ENCODE assay signal across 14 mouse cellular contexts in the genomic region with DNA sequence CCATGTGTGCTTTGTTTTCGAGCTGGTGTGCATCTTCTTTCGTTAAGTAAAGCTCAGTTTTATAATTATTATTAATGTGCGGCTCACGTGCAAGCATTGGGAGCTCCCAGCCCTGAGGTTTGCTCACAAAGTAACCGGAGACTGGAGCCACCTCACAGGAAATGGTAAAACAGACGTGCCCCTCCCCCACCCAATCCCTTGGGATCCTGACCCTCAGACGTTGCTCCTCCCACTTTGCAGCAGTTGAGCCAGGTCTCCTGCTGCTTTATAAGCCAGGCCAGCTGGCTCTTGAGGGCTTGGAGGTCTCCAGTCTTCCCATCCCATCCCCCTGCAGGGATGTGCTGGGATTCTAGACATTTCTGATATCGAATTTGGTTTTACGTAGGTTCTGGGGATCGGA.
DNase-seq lines count a peak whose midpoint lies in the region; ATAC-seq and TF ChIP-seq lines count a peak whose summit lies in the region.
"Had no signal": no experiment of that assay in that cellular context is flagged by ENCODE, and none has a peak within 500 bp of the region (broad histone marks: within the 10 kb centered on the region; RNA-seq: fewer than 3 reads in every experiment).

No protein-coding gene starts in this region.

- peaks cover 44% of the 10 kb centered on the region for H3K4me1 ChIP-seq in limb, embryonic 14.5 days (ENCODE audit: control insufficient read depth, insufficient read depth, low read length)
- no peaks in the 10 kb centered on the region for H3K4me1 ChIP-seq in heart, embryonic 12.5 days (replicated peaks)
- H3K4me1 ChIP-seq: liver, embryonic 15.5 days had no signal

- no peak overlapping the region for H3K9ac ChIP-seq in limb, embryonic 14.5 days (ENCODE audit: low read depth, low read length, severe bottlenecking)
- no peak overlapping the region for H3K9ac ChIP-seq in heart, embryonic 12.5 days
- H3K9ac ChIP-seq: liver, embryonic 15.5 days had no signal

- no peaks in the 10 kb centered on the region for H3K9me3 ChIP-seq in limb, embryonic 14.5 days (ENCODE audit: control insufficient read depth, low read length)
- H3K9me3 ChIP-seq in heart, embryonic 12.5 days (replicated peaks), result no peaks in the 10 kb centered on the region
- H3K9me3 ChIP-seq: liver, embryonic 15.5 days had no signal

- no peaks in the 10 kb centered on the region for H3K36me3 ChIP-seq in limb, embryonic 14.5 days (ENCODE audit: control insufficient read depth, insufficient read depth, low read length)
- H3K36me3 ChIP-seq in heart, embryonic 12.5 days, result no peaks in the 10 kb centered on the region
- H3K36me3 ChIP-seq: liver, embryonic 15.5 days had no signal

- DNase-seq in kidney, postnatal 25 days, result peak; percentile 29 to 33
- DNase-seq in kidney, adult 11 months, result no peak
- DNase-seq in R1 (ENCODE audit: low read depth, low spot score), result peak; percentile 90
- DNase-seq in embryo, embryonic 11.5 days (ENCODE audit: low read depth, low spot score), result peak; percentile 38
- peak; percentile 34 for DNase-seq in limb, embryonic 14.5 days (ENCODE audit: low spot score)
- no peak for DNase-seq in gastrocnemius, postnatal 14 days
- DNase-seq in cerebellum, adult 9-11 months, result no peak
- DNase-seq: cerebellum, adult 11 months had no signal

- intact Hi-C loops in gastrocnemius, postnatal 14 days (cut with DNase I; ENCODE audit: low total_unique reads), result loop anchor here (5.0 kb wide), 1 partner anchor 1248 kb away; no protein-coding TSS in a partner anchor

- no peak for TF ChIP-seq POLR2A in limb, embryonic 14.5 days (IDR thresholded peaks at IDR 0.05; ENCODE audit: borderline replicate concordance, extremely low read depth, insufficient read depth, insufficient read length)

- H3K27me3 ChIP-seq in limb, embryonic 14.5 days (ENCODE audit: control insufficient read depth, insufficient read depth, low read length), result no peaks in the 10 kb centered on the region
- no peaks in the 10 kb centered on the region; the same call in none of the 2 replicates for H3K27me3 ChIP-seq in heart, embryonic 12.5 days (replicated peaks)
- H3K27me3 ChIP-seq: CH12.LX; liver, embryonic 15.5 days had no signal

- ATAC-seq in limb, embryonic 14.5 days (ENCODE audit: low FRiP score, low read depth), result no peak
- no peak for ATAC-seq in heart, embryonic 12.5 days (ENCODE audit: insufficient number of reproducible peaks, low FRiP score)
- ATAC-seq: intestine, postnatal 0 days had no signal

- H3K27ac ChIP-seq in limb, embryonic 14.5 days (replicated peaks; ENCODE audit: low read depth, low read length), result no peak overlapping the region; the same call in 1 of the 2 replicates
- H3K27ac ChIP-seq in heart, embryonic 12.5 days (ENCODE audit: poor library complexity, severe bottlenecking), result no peak overlapping the region
- H3K27ac ChIP-seq: liver, embryonic 15.5 days; macrophage had no signal

- WGBS in limb, embryonic 14.5 days, result 26% methylated on average over 10 of the region's 10 CpGs
- WGBS in heart, embryonic 12.5 days, result 48% methylated on average over 10 of the region's 10 CpGs

- H3K4me2 ChIP-seq in limb, embryonic 14.5 days (replicated peaks; ENCODE audit: low read depth, low read length, severe bottlenecking), result no peak overlapping the region
- H3K4me2 ChIP-seq in heart, embryonic 12.5 days, result no peak overlapping the region
- H3K4me2 ChIP-seq: liver, embryonic 15.5 days had no signal

- no peak overlapping the region for H3K4me3 ChIP-seq in limb, embryonic 14.5 days (replicated peaks; ENCODE audit: low read length)
- H3K4me3 ChIP-seq in heart, embryonic 12.5 days, result no peak overlapping the region
- H3K4me3 ChIP-seq: liver, embryonic 15.5 days; myocyte had no signal

Comparison
In these comparisons a context has a peak if more than half of its experiments do, and no peak if none do; other contexts are left out.
1. DNase-seq: peak in kidney, postnatal 25 days (2 of 2), R1 (single experiment), embryo, embryonic 11.5 days (single experiment) and limb, embryonic 14.5 days (single experiment); none in kidney, adult 11 months (single experiment), gastrocnemius, postnatal 14 days (single experiment) and cerebellum, adult 9-11 months (single experiment).